Mouse (Mus musculus) bone marrow macrophage, adult 2 months (primary cell): ENCODE measurements at regions not wholly inside any gene's neighbourhood (a gene's known extent, or its start where the extent isn't known, plus 50 kb on each side); places are given as distances from the start of the nearest gene placed in this dataset.

Experiments used
- H3K27ac ChIP-seq: 2 replicates; pipeline ENCODE4 v1.5.1; 2012; ENCODE audit warnings: low read depth, low read length; ENCODE audit not compliant: insufficient read depth
- H3K4me1 ChIP-seq: 2 replicates; pipeline ENCODE4 v1.6.1; 2012; ENCODE audit warnings: low read length; ENCODE audit not compliant: control insufficient read depth, insufficient read depth
- H3K4me3 ChIP-seq: 2 replicates; pipeline ENCODE4 v1.5.1; 2012; ENCODE audit warnings: mild to moderate bottlenecking, low read length, moderate library complexity; ENCODE audit not compliant: insufficient read depth
- CTCF ChIP-seq: IDR thresholded peaks from 2 replicates; pipeline ENCODE4 v1.5.1; 2012; ENCODE audit warnings: low read depth, mild to moderate bottlenecking, low read length, moderate library complexity
- POLR2A ChIP-seq: IDR thresholded peaks from 2 replicates; pipeline ENCODE4 v1.6.1; 2012; ENCODE audit warnings: mild to moderate bottlenecking, low read depth, low read length, borderline replicate concordance

GRCm38 (mm10) chr8:116359761-116360160 lies 145.0 kb upstream of the Dynlrb2 start:
- Histone ChIP-seq H3K4me3 (no peak overlapping the region), H3K4me1 (no peaks in the 10 kb centered on the region), H3K27ac (no peak overlapping the region)
- no peak for TF ChIP-seq POLR2A
- no peak for TF ChIP-seq CTCF

GRCm38 (mm10) chr8:116354756-116355155 lies 150.0 kb upstream of the Dynlrb2 start:
- no peak overlapping the region for H3K27ac ChIP-seq
- H3K4me1 ChIP-seq, result no peaks in the 10 kb centered on the region
- TF ChIP-seq CTCF (no peak), POLR2A (no peak)
- H3K4me3 ChIP-seq, result no peak overlapping the region

DNA sequence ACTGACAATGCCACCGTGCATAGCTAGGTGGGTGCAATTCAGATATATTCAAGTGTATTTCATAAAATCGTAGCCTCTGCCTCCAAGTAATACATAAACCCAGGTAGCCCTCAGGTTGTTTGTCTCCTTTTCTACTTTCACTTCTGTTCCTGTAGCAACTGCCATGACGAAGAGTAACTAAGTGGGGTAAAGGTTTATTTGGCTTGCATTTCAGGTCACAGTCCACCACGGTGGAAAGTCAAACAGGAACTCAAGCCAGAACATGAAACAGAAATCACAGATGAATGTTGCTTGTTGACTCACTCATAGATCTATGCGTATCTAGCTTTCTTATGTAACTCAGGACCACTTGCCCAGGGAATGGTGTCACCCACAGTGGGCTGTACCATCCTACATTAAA lies 150.9 kb upstream of the Dynlrb2 start:
- Histone ChIP-seq H3K4me3 (no peak overlapping the region), H3K4me1 (no peaks in the 10 kb centered on the region), H3K27ac (no peak overlapping the region)
- TF ChIP-seq CTCF (no peak), POLR2A (no peak)

DNA sequence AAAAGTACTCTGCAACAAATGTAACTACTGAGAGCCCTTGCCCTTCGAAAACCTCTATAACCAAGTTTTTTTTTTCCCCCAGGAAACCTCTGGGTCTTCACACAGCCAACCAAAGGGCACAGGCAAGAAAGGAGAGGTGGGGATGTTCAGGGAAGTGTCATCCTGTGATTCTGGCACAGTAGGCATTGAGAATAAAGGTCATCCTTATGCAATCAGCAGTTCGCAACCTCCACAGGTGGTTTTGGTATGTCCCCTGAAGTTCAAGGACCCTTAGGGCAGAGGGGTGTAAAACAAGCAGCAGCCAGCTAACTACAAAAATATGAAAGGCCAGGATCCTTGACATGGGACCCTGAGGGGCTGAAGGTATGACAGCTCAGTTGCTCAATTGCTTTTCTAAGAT lies 152.1 kb upstream of the Dynlrb2 start:
- TF ChIP-seq CTCF, result no peak
- TF ChIP-seq POLR2A, result no peak
- Histone ChIP-seq H3K27ac (no peak overlapping the region), H3K4me3 (no peak overlapping the region), H3K4me1 (no peaks in the 10 kb centered on the region)

DNA sequence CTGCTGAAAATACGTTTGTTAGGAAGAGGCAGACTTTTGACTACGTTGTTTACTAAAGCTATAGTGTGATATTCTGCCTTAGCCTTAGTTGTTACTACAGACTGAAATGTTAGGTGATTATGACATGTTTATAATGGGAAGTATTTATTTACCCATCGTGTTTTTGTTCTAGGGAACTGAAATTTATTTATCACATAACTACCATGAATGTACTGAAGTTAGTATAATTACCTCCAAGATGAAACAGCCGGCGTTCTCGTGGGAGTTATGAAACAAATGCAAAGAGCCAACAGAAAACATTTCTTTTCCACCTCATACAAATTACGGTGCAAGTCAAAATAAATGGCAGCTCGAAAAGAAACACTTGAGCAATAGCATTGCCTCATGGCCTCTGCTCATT lies 155.8 kb upstream of the Dynlrb2 start:
- TF ChIP-seq CTCF (no peak), POLR2A (no peak)
- H3K27ac ChIP-seq, result no peak overlapping the region
- H3K4me1 ChIP-seq, result no peaks in the 10 kb centered on the region
- H3K4me3 ChIP-seq, result no peak overlapping the region

DNA sequence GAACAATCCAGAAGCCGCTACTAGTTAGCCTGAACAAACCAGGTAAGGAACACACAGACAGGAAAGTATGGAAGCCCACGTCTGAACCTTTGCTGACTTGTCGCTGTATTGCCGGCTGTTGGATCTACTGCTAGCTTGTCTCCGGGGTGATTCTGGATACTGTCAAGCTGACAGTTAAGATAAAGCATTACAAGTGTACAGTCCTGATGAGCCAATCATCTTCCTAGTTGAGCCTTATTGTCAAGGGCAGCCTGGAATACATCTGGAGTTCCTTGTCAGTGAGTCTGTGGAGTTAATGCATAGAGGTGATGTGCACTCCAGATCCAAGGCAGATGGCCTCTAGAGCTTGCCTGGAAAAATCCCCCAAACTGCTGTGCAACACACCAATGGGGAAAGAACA lies 157.8 kb upstream of the Dynlrb2 start:
- no peak for TF ChIP-seq CTCF
- TF ChIP-seq POLR2A, result no peak
- H3K27ac ChIP-seq, result no peak overlapping the region
- H3K4me3 ChIP-seq, result no peak overlapping the region
- H3K4me1 ChIP-seq, result no peaks in the 10 kb centered on the region

- no peak for TF ChIP-seq CTCF
- TF ChIP-seq POLR2A, result no peak
- Histone ChIP-seq H3K4me1 (no peaks in the 10 kb centered on the region), H3K27ac (no peak overlapping the region), H3K4me3 (no peak overlapping the region)
Observed at GRCm38 (mm10) chr8:116344590-116345222, 160.1 kb upstream of the Dynlrb2 start.

DNA sequence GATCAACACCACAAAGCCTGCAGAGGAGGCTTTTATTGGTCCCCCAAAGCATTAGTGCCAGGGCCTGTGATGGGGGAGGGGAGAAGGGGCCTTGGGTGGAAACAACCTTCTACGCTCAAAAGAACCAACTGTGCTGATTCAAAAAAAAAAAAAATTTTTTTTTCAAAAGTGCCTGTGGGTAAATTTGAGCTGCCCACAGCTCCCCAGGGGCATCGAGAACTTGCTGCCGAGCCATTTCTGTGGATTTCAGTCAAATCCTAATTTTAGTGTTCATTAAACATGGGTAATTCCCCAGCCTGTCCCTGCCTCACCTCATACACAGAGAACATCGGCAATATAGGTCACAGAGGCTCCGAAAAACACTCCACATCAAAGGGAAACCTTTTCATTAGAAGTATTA lies 161.2 kb upstream of the Dynlrb2 start:
- Histone ChIP-seq H3K4me3 (no peak overlapping the region), H3K4me1 (no peaks in the 10 kb centered on the region), H3K27ac (no peak overlapping the region)
- TF ChIP-seq POLR2A (no peak), CTCF (no peak)

DNA sequence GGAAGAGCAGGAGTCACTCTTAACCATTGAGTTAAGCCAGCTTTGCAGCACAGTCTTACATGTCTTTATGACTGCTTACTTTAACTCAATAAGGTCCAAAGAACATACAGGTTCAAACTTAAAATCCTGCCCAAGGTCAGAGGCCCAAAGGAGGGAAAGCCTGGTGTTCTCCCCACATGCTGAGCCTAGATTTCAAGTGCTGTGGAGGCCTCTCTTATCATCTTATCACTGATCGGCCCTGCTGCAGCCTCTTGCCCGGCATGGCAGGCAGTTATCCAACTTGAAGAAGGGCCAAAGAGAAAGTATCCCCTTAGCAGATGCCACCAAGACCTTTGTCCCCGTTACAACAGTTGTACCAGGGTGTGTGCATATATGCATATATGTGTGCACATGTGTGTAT lies 170.0 kb upstream of the Dynlrb2 start:
- Histone ChIP-seq H3K27ac (no peak overlapping the region), H3K4me3 (no peak overlapping the region), H3K4me1 (no peaks in the 10 kb centered on the region)
- TF ChIP-seq POLR2A, result no peak
- no peak for TF ChIP-seq CTCF

- H3K4me1 ChIP-seq, result no peaks in the 10 kb centered on the region
- no peak overlapping the region for H3K27ac ChIP-seq
- TF ChIP-seq CTCF (no peak), POLR2A (no peak)
- H3K4me3 ChIP-seq, result no peak overlapping the region
Observed at GRCm38 (mm10) chr8:116334101-116334500, 170.7 kb upstream of the Dynlrb2 start.
